Mouse (Mus musculus): ENCODE measurements around the gene Birc2.

DNA sequence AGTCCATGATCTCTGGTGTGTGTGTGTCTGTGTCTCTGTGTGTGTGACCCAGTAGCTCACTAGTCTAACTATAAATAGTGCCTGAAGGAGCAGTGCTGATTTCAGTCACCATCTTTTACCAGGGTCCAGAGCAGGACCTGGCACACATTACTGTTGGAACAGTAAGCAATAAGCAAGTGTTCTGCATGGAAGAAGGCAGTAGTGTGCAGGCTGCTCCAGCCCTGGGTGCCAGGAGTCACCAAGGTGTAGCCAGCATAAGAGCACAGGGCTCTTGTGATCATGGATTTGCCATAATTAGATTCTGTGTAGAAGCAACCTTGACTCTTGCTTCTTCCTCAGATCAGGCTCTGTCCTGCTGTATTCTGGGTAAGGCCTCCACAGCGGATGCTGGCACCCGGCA, 64.5 kb downstream of the Birc2 start:
- TF ChIP-seq CTCF (IDR thresholded peaks at IDR 0.05; ENCODE audit: low read depth, low read length) (no peak), POLR2AphosphoS5 (IDR thresholded peaks at IDR 0.05; ENCODE audit: insufficient replicate concordance, low read depth, low read length) (no peak)

All from G1E (cell line).